Mouse (Mus musculus) left cerebral cortex, adult 9 months (tissue): Measurements from ENCODE around the gene Syndig1.

Source experiments
- DNase-seq, 2 experiments: peaks; one replicate each; pipeline ENCODE4 v3.0.0; 2022; ENCODE audit warnings: low spot score in 2 of 2

Syndig1 gene

GRCm38 (mm10) chr2:149980419-149980818, 151.4 kb downstream of the Syndig1 start:
- no peak for DNase-seq

- no peak for DNase-seq
These were observed 153.5 kb downstream of the Syndig1 start for GRCm38 (mm10) chr2:149982466-149982865.

- DNase-seq: no peak
These were observed 154.1 kb downstream of the Syndig1 start for GRCm38 (mm10) chr2:149983107-149983506.

GRCm38 (mm10) chr2:149987610-149988009, 158.6 kb downstream of the Syndig1 start:
- no peak for DNase-seq

- no peak for DNase-seq
These were observed 162.5 kb downstream of the Syndig1 start for GRCm38 (mm10) chr2:149991506-149991905.

- DNase-seq: no peak
These were observed 163.9 kb downstream of the Syndig1 start for GRCm38 (mm10) chr2:149992921-149993320.

GRCm38 (mm10) chr2:149996382-149996964, 167.5 kb downstream of the Syndig1 start:
- DNase-seq: no peak

GRCm38 (mm10) chr2:149997657-149998056, 168.6 kb downstream of the Syndig1 start:
- DNase-seq: no peak

GRCm38 (mm10) chr2:149998373-149999108, 169.5 kb downstream of the Syndig1 start:
- DNase-seq: no peak

GRCm38 (mm10) chr2:150000564-150000963, 171.6 kb downstream of the Syndig1 start:
- no peak for DNase-seq

- DNase-seq: no peak
These were observed 174.5 kb downstream of the Syndig1 start for GRCm38 (mm10) chr2:150003499-150003898.

GRCm38 (mm10) chr2:150012787-150013346, 183.9 kb downstream of the Syndig1 start:
- no peak for DNase-seq

- no peak for DNase-seq
These were observed 184.8 kb downstream of the Syndig1 start for GRCm38 (mm10) chr2:150013785-150014184.

- no peak for DNase-seq
These were observed 187.3 kb downstream of the Syndig1 start for GRCm38 (mm10) chr2:150016303-150016702.

- no peak for DNase-seq
These were observed 191.7 kb downstream of the Syndig1 start for GRCm38 (mm10) chr2:150020706-150021105.

- peak in 1 of 2 experiments; percentile 22 for DNase-seq
These were observed 194.9 kb downstream of the Syndig1 start for GRCm38 (mm10) chr2:150023873-150024339.

GRCm38 (mm10) chr2:150043531-150043930, 214.5 kb downstream of the Syndig1 start:
- no peak for DNase-seq
